Mouse (Mus musculus) hindbrain, embryonic 11.5 days (tissue): ENCODE data around the gene Vcan. TPM values are rescaled to one million over a fixed set of nuclear protein-coding genes. Genes with fewer than 3 reads are reported as not detected.

ENCODE experiments used
- ATAC-seq: fragments of 200-750 bp; cut with Nextera tagmentation; 2 replicates; pipeline ENCODE4 v1.8.0; 2017; ENCODE audit warnings: mild to moderate bottlenecking, moderate TSS enrichment, moderate library complexity; ENCODE audit not compliant: low FRiP score
- DNase-seq: peaks from one replicate; pipeline ENCODE4 v3.0.0-alpha.2; 2015; ENCODE audit warnings: low spot score
- H3K27ac ChIP-seq: fragments of 300-500 bp; sonication (generic); 2 replicates; pipeline ENCODE4 v1.5.1; 2014; ENCODE audit warnings: mild to moderate bottlenecking, low read depth, low read length
- H3K27me3 ChIP-seq: fragments of 300-500 bp; sonication (generic); 2 replicates; pipeline ENCODE4 v1.6.1; 2014; ENCODE audit warnings: mild to moderate bottlenecking, low read length, moderate library complexity, mixed read lengths; ENCODE audit not compliant: control insufficient read depth, insufficient read depth
- H3K36me3 ChIP-seq: fragments of 300-500 bp; sonication (generic); 2 replicates; pipeline ENCODE4 v1.6.1; 2014; ENCODE audit warnings: mild to moderate bottlenecking, low read length, moderate library complexity, mixed read lengths; ENCODE audit not compliant: control insufficient read depth, insufficient read depth
- H3K4me1 ChIP-seq: fragments of 300-500 bp; sonication (generic); replicated peaks from 2 replicates; pipeline ENCODE4 v1.6.1; 2014; ENCODE audit warnings: low read length, mixed read lengths; ENCODE audit not compliant: control insufficient read depth, insufficient read depth
- H3K4me2 ChIP-seq: fragments of 300-500 bp; sonication (generic); replicated peaks from 2 replicates; pipeline ENCODE4 v1.6.1; 2014; ENCODE audit warnings: mild to moderate bottlenecking, low read depth, low read length
- H3K4me3 ChIP-seq: fragments of 300-500 bp; sonication (generic); 2 replicates; pipeline ENCODE4 v1.5.1; 2014; ENCODE audit warnings: low read depth, low read length
- H3K9ac ChIP-seq: fragments of 300-500 bp; sonication (generic); 2 replicates; pipeline ENCODE4 v1.6.1; 2014; ENCODE audit warnings: low read depth, low read length
- H3K9me3 ChIP-seq: fragments of 300-500 bp; sonication (generic); 2 replicates; pipeline ENCODE4 v1.6.1; 2016; ENCODE audit warnings: low read length; ENCODE audit not compliant: control insufficient read depth
- WGBS: fragments of 180-500 bp; shearing (Covaris S2); extraction: QIAGEN DNeasy Blood & Tissue Kit; methylation state at CpG from one replicate; pipeline ENCODE4 v1.1.7; 2014; 5-methylcytosine and 5-hydroxymethylcytosine counted together
- polyA plus RNA-seq: library from polyadenylated mRNA; unstranded; fragments of >200 nt; fragmentation: Nextera tagmentation; extraction: Ambion mirVana; gene quantifications from 2 replicates; pipeline ENCODE4 v1.2.1, GENCODE M21; 2014

The Vcan gene
- polyA plus RNA-seq, 1 experiment from 2014 or later, result 99.0 TPM

DNA sequence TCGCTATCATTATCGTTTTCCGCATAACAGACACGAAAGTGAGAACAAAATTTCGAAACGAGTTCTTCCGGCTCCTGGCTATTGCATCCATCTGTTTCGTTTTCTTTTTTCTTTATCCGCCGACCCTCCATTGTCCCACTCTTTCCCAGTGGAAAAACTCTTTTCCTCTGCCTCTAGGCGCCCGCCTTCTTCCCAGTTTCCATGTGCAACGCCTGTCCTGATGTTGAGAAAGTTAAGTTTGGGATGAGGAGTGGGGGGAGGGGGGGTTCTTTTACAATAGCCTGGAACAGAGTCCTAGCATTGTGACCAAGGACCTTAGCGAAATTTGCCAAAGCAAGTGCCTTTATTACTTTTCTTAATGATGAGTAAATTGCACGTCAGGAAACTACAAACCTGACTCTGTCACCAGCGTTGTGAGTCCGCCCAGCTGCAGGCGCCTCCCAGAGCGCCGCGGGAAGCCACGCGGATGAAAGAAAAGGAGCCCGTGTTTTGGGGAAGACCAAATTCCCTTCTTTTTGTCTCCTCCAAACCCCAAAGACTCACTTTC lies 2.5 kb downstream of the Vcan start:
- no peaks in the 10 kb centered on the region for H3K27me3 ChIP-seq
- H3K9ac ChIP-seq, result peak overlapping the region; percentile 67
- under 1% methylated on average over 24 of the region's 24 CpGs for WGBS
- peak overlapping the region; percentile 74 for H3K27ac ChIP-seq
- H3K4me3 ChIP-seq, result peak overlapping the region; percentile 41
- no peaks in the 10 kb centered on the region for H3K4me1 ChIP-seq
- DNase-seq (no peak), ATAC-seq (peak; percentile 48)
- no peaks in the 10 kb centered on the region for H3K9me3 ChIP-seq
- peak overlapping the region; percentile 92 for H3K4me2 ChIP-seq
- no peaks in the 10 kb centered on the region for H3K36me3 ChIP-seq

DNA sequence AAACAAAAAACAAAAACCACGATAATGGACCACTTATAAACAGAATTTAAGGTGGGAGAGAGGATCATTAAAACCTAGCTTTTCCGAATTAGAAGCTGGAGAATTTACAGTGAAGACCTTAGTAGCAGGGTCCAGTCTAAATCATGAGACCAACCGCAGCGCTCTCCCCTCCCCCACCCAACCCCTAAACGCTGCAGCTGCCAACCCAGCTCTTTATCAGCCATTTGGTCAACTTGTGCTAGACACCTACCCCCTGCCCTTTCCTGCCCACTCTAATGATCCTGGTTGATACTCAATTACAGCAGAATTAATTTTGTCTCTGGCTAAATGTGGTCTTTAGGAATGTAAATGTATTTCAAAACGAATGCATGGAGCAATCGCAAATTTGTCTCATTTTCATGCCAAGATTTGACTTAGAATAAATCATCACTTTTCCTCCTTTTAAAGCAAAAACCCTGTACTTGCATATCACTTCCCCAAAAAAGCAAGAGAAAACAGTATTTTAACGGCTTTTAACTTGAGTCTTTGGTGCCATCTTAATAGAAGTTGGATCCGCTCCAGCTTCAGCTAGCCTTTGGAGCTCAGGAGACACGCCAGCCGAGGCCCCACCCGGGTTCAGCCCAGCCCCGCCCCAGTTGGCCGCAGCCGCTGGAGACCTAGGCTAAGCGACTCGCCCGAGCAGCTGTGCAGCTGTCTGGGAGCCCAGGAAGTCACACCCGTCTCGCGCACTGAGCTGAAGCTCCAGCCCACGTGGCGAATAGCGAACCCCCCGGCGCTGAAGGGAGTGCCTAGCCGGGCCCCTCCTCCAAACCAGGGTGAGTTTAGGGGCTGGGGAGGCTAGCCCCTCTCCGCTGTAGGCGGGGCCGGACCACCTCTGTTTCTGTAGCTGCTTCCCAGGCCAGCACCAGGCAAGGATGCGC lies 3.3 kb downstream of the Vcan start:
- ATAC-seq (peak; percentile 63), DNase-seq (peak; percentile 78)
- H3K9ac ChIP-seq, result peak overlapping the region; percentile 67
- H3K27me3 ChIP-seq, result no peaks in the 10 kb centered on the region
- peak overlapping the region; percentile 74 for H3K27ac ChIP-seq
- peak overlapping the region; percentile 41 for H3K4me3 ChIP-seq
- no peaks in the 10 kb centered on the region for H3K9me3 ChIP-seq
- peak overlapping the region; percentile 92 for H3K4me2 ChIP-seq
- H3K36me3 ChIP-seq, result no peaks in the 10 kb centered on the region
- no peaks in the 10 kb centered on the region for H3K4me1 ChIP-seq
- 1% methylated on average over 31 of the region's 31 CpGs for WGBS

DNA sequence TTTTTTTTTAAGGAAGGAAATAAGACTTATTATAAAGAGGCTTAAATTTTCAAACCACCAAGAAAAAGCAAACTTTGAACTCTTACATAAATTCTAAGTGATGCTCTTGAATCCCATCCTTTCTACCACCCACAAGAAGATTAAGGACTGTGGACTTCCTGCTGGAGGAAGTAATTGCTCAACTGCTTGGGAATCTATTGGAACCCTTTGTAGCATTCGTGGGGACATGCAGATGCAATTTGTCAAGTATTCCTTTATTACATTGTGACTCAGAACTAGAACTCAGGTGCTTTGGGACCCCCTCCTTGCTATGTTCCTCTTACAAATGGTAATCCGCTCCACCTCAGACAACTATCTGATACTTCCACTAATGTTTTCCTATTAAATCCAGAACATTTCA lies 4.0 kb downstream of the Vcan start:
- DNase-seq (peak; percentile 6), ATAC-seq (no peak)
- Histone ChIP-seq H3K27ac (no peak overlapping the region), H3K27me3 (no peaks in the 10 kb centered on the region), H3K9ac (no peak overlapping the region; the same call in 1 of the 2 replicates), H3K4me3 (no peak overlapping the region; the same call in 1 of the 2 replicates), H3K9me3 (no peaks in the 10 kb centered on the region), H3K36me3 (no peaks in the 10 kb centered on the region), H3K4me2 (no peak overlapping the region), H3K4me1 (no peaks in the 10 kb centered on the region)
- 38% methylated on average over 2 of the region's 2 CpGs for WGBS

DNA sequence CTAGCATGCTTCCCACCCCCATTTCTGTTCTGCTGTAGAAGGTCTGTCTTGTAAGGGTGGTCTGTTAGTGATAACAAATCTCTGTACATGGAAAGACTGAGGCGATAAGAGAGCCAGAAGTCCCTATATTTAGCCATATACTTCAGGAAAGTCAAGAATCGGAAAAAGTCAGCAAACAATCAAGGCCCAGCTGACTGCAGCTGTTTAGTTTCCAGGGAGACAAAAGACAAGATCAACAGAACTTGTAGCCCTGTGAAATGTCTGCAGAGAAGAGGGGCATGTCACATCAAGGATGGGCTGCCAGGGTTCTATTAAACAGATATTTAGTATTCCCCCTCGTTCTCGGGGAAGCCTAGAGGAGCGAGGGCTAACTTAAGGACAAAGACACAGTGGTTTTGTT lies 7.2 kb downstream of the Vcan start:
- H3K4me1 ChIP-seq, result no peaks in the 10 kb centered on the region
- WGBS, result 65% methylated on average over 5 of the region's 5 CpGs
- H3K27me3 ChIP-seq, result no peaks in the 10 kb centered on the region
- H3K27ac ChIP-seq, result no peak overlapping the region
- no peak overlapping the region for H3K4me3 ChIP-seq
- ATAC-seq, result no peak
- no peak overlapping the region for H3K9ac ChIP-seq
- H3K36me3 ChIP-seq, result no peaks in the 10 kb centered on the region
- H3K4me2 ChIP-seq, result no peak overlapping the region
- no peaks in the 10 kb centered on the region for H3K9me3 ChIP-seq
- no peak for DNase-seq

DNA sequence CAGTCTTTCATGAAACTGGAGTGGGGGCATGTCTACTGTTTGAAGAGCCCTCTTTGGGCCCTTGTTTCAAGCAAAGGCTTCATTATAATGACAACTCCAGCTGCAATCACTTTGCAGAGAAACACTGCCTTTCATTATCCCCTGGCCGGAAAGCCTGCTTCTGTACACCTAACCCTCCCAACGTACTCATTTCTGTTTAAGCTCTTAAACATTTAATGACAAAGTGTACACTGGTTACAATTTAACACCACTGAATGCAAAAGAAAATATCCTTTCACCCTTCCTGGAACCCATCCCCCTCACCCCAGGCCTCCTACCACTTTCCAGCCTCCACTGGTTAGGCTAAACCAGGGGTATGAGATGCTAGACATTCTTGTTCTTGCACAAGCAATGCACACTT lies 15.8 kb downstream of the Vcan start:
- Histone ChIP-seq H3K27ac (no peak overlapping the region), H3K4me2 (no peak overlapping the region), H3K4me1 (no peaks in the 10 kb centered on the region), H3K4me3 (no peak overlapping the region), H3K9me3 (no peaks in the 10 kb centered on the region), H3K9ac (no peak overlapping the region), H3K36me3 (no peaks in the 10 kb centered on the region), H3K27me3 (no peaks in the 10 kb centered on the region)
- 66% methylated on average over 2 of the region's 2 CpGs for WGBS
- no peak for ATAC-seq
- DNase-seq, result no peak

DNA sequence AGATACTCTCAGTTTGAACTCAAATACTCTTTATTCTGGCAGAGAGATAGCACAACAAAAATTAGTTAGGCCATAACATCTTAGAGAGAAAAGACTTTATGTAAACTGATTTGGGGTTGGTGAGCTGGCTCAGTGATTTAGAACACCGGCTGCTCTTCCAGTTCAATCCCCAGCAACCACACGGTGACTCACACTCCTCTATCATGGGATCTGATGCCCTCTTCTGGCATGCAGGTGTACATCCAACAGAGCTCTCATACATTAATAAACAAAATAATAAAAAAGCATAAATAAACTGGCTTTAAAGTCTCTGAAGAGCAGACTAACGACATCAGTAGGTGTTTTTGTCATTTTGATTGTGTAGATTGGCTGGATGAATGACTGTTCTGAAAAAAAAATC lies 21.8 kb downstream of the Vcan start:
- H3K9ac ChIP-seq, result no peak overlapping the region
- no peaks in the 10 kb centered on the region for H3K4me1 ChIP-seq
- no peak for ATAC-seq
- no peaks in the 10 kb centered on the region for H3K9me3 ChIP-seq
- WGBS, result 67% methylated on average over 3 of the region's 3 CpGs
- H3K36me3 ChIP-seq, result no peaks in the 10 kb centered on the region
- H3K27me3 ChIP-seq, result no peaks in the 10 kb centered on the region
- H3K4me3 ChIP-seq, result no peak overlapping the region
- DNase-seq, result no peak
- no peak overlapping the region for H3K27ac ChIP-seq
- H3K4me2 ChIP-seq, result no peak overlapping the region

DNA sequence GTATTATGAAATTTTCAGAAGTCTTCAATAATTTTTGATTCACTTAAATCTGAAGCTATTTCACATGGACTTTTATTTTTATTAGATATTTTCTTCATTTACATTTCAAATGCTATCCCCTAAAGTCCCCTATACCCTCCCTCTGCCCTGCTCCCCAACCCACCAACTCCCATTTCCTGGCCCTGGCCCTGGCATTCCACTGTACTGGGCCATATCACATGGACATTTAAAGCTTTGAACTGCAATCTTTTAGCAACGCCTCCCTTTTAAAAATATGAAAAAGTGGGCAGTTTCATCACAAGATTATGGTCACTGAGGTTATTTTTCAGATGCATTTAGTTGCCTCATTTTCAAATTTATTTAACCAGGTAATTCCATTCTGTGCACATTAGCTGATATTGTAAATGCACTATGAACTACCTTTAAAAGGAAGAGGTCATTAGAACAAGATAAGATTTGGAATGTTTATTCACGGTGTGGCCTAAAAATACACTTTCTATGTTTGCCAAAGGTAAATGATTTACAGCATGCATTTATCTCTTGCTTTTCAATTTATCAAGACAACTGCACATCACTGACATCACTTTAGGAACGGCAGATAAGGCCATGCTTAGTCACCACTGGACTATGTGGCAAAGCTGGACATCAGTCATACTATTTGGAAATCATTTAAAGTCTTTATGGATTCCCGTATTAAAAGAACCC lies 32.7 kb downstream of the Vcan start:
- Histone ChIP-seq H3K27ac (no peak overlapping the region), H3K9me3 (no peaks in the 10 kb centered on the region), H3K9ac (no peak overlapping the region), H3K36me3 (0 out of 2 replicates have a peak, but pooled peaks cover 3% of the 10 kb centered on the region), H3K4me1 (no peaks in the 10 kb centered on the region), H3K4me2 (no peak overlapping the region), H3K4me3 (no peak overlapping the region), H3K27me3 (no peaks in the 10 kb centered on the region)
- WGBS, result 92% methylated on average over 4 of the region's 4 CpGs
- ATAC-seq (no peak), DNase-seq (no peak)

DNA sequence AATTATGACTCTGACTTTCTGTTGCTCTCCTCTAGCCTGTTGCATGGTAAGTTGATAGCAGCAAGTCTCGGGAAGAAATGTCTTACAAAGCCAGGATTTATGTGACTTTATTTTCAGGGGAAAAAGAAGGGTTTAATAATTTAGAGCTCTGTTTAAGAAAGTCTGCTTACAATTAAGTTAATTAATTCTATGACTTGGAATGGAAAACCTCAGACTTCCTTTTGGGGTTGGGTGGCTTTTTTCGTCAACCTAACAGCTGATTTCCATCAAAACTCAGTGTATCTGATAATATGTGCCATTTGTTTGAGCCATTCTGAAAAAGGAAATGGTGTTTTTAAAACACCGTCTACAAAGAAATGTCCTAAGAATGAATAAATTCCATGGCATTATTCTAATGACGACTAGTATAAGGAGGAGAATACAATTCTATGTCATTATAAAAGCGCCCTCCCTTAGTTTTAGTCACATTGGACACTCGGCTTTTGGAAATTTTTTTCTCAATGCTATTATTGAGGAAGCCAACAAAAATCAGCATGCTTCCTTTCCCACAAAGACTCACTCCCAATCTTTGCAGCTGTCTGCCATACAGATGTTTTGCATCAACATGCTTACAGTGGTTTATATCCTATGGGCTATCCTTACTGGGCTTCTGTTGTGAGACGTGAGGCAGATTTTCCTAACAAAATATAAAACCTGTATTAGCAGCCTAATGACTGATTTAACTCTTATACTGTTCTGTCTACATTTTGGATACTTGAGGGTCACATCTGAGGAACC lies 34.0 kb downstream of the Vcan start:
- no peaks in the 10 kb centered on the region for H3K9me3 ChIP-seq
- H3K36me3 ChIP-seq, result 0 out of 2 replicates have a peak, but pooled peaks cover 3% of the 10 kb centered on the region
- WGBS, result 81% methylated on average over 7 of the region's 7 CpGs
- DNase-seq, result no peak
- no peak overlapping the region for H3K27ac ChIP-seq
- ATAC-seq, result no peak
- H3K27me3 ChIP-seq, result no peaks in the 10 kb centered on the region
- H3K4me1 ChIP-seq, result no peaks in the 10 kb centered on the region
- no peak overlapping the region for H3K9ac ChIP-seq
- H3K4me2 ChIP-seq, result no peak overlapping the region
- H3K4me3 ChIP-seq, result no peak overlapping the region
